Mouse (Mus musculus) olfactory bulb, adult 2 months (tissue): ENCODE results near the gene Nppa.

Experiments
- CTCF ChIP-seq: fragments of 200-500 bp; IDR thresholded peaks from 2 replicates; pipeline ENCODE4 v1.5.1; 2012; ENCODE audit warnings: low read depth, mild to moderate bottlenecking, low read length, moderate library complexity; ENCODE audit not compliant: insufficient read depth
- POLR2A ChIP-seq: fragments of 200-500 bp; IDR thresholded peaks from 2 replicates; pipeline ENCODE4 v1.6.1; 2012; ENCODE audit warnings: mild to moderate bottlenecking, low read depth, low read length, moderate library complexity; ENCODE audit not compliant: insufficient read depth

- no peak for TF ChIP-seq CTCF
- TF ChIP-seq POLR2A: 0 out of 2 replicates have a peak, but pooled peaks have one; percentile 11
Observed at GRCm38 (mm10) chr4:148001013-148001789, 679 bp downstream of the Nppa start.
